Mouse (Mus musculus) kidney, embryonic 14.5 days (tissue): Measurements from ENCODE around the gene Ptpn21. TPM values are rescaled to one million over a fixed set of nuclear protein-coding genes. Genes with fewer than 3 reads are reported as not detected.

Experiments
- ATAC-seq: fragments of 200-750 bp; cut with Nextera tagmentation; 2 replicates; pipeline ENCODE4 v1.8.0; 2017; ENCODE audit warnings: moderate number of reproducible peaks, mild to moderate bottlenecking, moderate TSS enrichment, moderate library complexity; ENCODE audit not compliant: low FRiP score, low TSS enrichment
- H3K27ac ChIP-seq: fragments of 300-500 bp; sonication (generic); 2 replicates; pipeline ENCODE4 v1.5.1; 2014; ENCODE audit warnings: low read depth, mild to moderate bottlenecking, low read length, moderate library complexity, mixed read lengths
- H3K27me3 ChIP-seq: fragments of 300-500 bp; sonication (generic); 2 replicates; pipeline ENCODE4 v1.6.1; 2014; ENCODE audit warnings: mild to moderate bottlenecking, low read length; ENCODE audit not compliant: control insufficient read depth, insufficient read depth
- H3K36me3 ChIP-seq: fragments of 300-500 bp; sonication (generic); 2 replicates; pipeline ENCODE4 v1.6.1; 2014; ENCODE audit warnings: low read length, mixed read lengths; ENCODE audit not compliant: control insufficient read depth, insufficient read depth
- H3K4me1 ChIP-seq: fragments of 300-500 bp; sonication (generic); 2 replicates; pipeline ENCODE4 v1.6.1; 2014; ENCODE audit warnings: low read length, mixed read lengths; ENCODE audit not compliant: control insufficient read depth, insufficient read depth
- H3K4me2 ChIP-seq: fragments of 300-500 bp; sonication (generic); replicated peaks from 2 replicates; pipeline ENCODE4 v1.6.1; 2014; ENCODE audit warnings: low read depth, mild to moderate bottlenecking, low read length
- H3K4me3 ChIP-seq: fragments of 300-500 bp; sonication (generic); 2 replicates; pipeline ENCODE4 v1.5.1; 2014; ENCODE audit warnings: mild to moderate bottlenecking, low read length
- H3K9ac ChIP-seq: fragments of 300-500 bp; sonication (generic); 2 replicates; pipeline ENCODE4 v1.6.1; 2014; ENCODE audit warnings: low read depth, mild to moderate bottlenecking, low read length, moderate library complexity
- H3K9me3 ChIP-seq: fragments of 300-500 bp; sonication (generic); 2 replicates; pipeline ENCODE4 v1.6.1; 2016; ENCODE audit warnings: low read length; ENCODE audit not compliant: control insufficient read depth
- WGBS: fragments of 180-500 bp; shearing (Covaris S2); extraction: QIAGEN DNeasy Blood & Tissue Kit; methylation state at CpG from one replicate; pipeline ENCODE4 v1.1.7; 2014; 5-methylcytosine and 5-hydroxymethylcytosine counted together
- polyA plus RNA-seq: library from polyadenylated mRNA; unstranded; fragments of >200 nt; fragmentation: Nextera tagmentation; extraction: Ambion mirVana; gene quantifications from 2 replicates; pipeline ENCODE4 v1.2.1, GENCODE M21; 2014

Ptpn21 gene
- polyA plus RNA-seq, 1 experiment from 2014 or later, result 7.5 TPM

DNA sequence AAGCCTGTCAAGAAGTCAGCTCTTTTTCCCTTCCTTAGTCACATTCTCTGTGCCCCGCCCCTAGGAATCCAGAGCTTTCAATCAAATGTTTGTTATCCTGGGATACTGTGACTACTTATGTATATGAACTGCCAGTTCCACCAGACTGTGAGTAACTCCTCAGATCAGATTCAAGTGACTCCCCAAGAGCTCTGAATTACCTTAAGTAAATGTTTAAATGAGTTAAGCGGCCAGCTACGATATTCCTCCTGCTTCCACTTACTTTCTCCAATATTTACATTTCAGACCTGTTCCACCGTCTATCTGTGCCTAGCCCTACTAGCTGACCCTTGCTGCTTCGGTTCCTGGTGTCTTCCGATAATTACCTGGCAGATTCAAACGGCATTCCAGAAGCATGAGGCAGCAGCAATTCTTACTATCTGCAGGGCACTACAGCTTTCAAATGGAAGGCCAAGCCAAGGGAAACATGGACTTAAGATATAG, 23.5 kb downstream of the Ptpn21 start:
- Histone ChIP-seq H3K36me3 (0 out of 2 replicates have a peak, but pooled peaks cover 1% of the 10 kb centered on the region), H3K4me2 (no peak overlapping the region), H3K27ac (no peak overlapping the region), H3K9ac (no peak overlapping the region), H3K9me3 (no peaks in the 10 kb centered on the region), H3K4me3 (no peak overlapping the region), H3K4me1 (peaks cover 5% of the 10 kb centered on the region; the same call in 1 of the 2 replicates), H3K27me3 (no peaks in the 10 kb centered on the region)
- no peak for ATAC-seq
- WGBS, result 62% methylated on average over 7 of the region's 7 CpGs

DNA sequence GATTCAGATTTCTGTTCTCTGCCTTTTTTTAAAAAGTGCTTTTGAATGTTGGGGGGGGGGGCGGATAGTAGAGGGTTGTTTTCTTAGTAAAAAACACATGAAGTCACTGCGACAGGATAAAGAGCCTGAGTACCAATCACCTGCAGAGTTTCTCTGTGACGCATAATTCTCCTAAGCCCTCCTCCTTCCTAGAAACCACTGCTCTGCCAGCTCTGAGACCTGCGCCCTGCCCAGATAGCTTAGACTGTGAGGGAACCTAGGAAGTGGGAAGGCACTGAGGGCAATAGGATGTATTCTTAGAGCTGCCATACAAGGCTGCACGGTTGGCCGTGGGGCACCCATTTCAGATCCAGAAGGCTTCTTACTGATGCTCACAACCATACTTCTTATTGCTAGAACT, 24.4 kb downstream of the Ptpn21 start:
- Histone ChIP-seq H3K36me3 (0 out of 2 replicates have a peak, but pooled peaks cover 4% of the 10 kb centered on the region), H3K27me3 (no peaks in the 10 kb centered on the region), H3K27ac (no peak overlapping the region), H3K9me3 (no peaks in the 10 kb centered on the region), H3K9ac (no peak overlapping the region), H3K4me2 (no peak overlapping the region), H3K4me1 (peaks cover 5% of the 10 kb centered on the region; the same call in 1 of the 2 replicates), H3K4me3 (no peak overlapping the region)
- ATAC-seq, result no peak
- 74% methylated on average over 6 of the region's 6 CpGs for WGBS

DNA sequence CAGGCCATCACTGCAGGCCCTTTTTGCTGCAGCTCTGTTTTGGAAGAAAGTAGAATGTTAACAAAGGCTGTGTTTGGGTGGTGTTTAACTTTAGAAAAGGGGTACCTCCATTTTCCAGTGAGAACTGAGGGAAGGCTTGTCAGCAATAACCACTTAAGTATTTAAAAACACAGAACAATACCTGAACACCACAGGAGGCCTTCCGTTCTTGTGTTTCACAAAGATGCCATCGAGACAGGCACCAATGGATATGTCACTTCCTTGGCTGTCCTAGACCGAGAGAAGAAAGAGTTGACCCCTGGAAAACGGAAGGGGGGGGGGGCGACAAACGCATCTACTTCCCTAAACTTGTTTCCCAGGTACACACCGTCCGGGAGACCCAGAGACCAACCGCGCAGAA, 33.2 kb downstream of the Ptpn21 start:
- Histone ChIP-seq H3K9me3 (no peaks in the 10 kb centered on the region), H3K9ac (no peak overlapping the region), H3K27ac (no peak overlapping the region), H3K27me3 (no peaks in the 10 kb centered on the region), H3K4me3 (no peak overlapping the region), H3K36me3 (peaks cover 10% of the 10 kb centered on the region), H3K4me2 (no peak overlapping the region), H3K4me1 (no peaks in the 10 kb centered on the region)
- ATAC-seq, result no peak
- WGBS, result 91% methylated on average over 10 of the region's 10 CpGs

DNA sequence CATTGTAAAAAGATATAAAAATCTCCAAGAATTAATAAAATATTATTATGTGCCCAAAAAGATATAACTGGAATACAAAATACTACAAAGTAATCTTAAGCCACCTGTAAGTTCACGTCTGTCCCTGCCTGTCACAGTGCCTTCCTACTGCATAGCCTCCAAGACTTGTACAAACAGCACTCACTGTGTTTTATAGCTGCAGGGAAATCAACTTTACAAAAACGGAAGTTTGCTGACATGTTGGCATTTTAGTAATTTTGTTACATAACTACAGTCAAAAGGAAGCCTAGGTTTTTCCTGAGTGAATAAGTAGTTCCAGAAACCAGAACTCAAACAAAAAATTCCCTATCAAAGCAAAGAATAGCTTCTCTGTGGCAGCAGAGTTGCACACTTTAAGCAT, 33.7 kb downstream of the Ptpn21 start:
- no peak for ATAC-seq
- Histone ChIP-seq H3K27me3 (no peaks in the 10 kb centered on the region), H3K4me2 (no peak overlapping the region), H3K4me1 (no peaks in the 10 kb centered on the region), H3K9me3 (no peaks in the 10 kb centered on the region), H3K4me3 (no peak overlapping the region), H3K9ac (no peak overlapping the region), H3K36me3 (peaks cover 9% of the 10 kb centered on the region), H3K27ac (no peak overlapping the region)
- WGBS, result 75% methylated on average over 2 of the region's 2 CpGs

DNA sequence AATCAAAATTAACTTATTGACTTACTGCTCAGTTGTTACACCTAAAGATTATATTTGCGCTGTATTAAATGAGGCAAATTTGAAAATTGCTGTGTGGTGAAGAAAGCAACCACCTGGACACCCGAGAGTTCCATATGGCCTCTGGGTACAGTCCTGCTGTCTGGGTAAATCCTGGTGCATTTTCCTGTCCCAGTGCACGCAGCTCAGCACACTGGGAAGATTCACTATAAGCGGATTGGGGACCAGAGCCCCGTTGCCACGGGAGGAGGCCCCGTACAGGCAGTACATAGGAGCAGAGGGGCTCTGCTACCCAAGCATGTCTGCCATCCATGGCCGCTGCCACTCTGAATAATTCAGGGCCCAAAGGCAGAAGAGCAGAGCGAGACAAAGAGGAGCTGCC, 35.6 kb downstream of the Ptpn21 start:
- H3K4me1 ChIP-seq, result no peaks in the 10 kb centered on the region
- H3K9me3 ChIP-seq, result no peaks in the 10 kb centered on the region
- WGBS, result 86% methylated on average over 9 of the region's 9 CpGs
- no peak overlapping the region for H3K4me2 ChIP-seq
- no peak overlapping the region for H3K27ac ChIP-seq
- peaks cover 11% of the 10 kb centered on the region for H3K36me3 ChIP-seq
- no peaks in the 10 kb centered on the region for H3K27me3 ChIP-seq
- H3K9ac ChIP-seq, result no peak overlapping the region
- no peak for ATAC-seq
- H3K4me3 ChIP-seq, result no peak overlapping the region

DNA sequence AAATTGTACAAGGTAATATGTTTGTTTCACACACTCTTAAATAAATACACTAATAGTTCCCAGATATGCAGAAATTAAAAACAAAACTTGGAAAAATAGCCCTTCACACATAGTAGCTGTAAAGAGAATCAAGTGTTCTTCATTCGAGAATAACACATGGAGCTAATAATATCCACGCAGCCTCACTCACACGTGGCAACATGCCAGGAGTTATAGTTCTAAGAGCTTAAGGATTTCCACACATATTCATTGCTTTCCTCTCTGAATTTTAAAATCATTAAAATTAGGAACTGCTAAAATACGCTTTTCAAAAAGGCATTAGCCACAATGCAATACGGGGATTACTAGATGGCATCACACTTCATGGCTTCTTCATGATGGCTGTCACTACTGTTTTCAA, 40.0 kb downstream of the Ptpn21 start:
- Histone ChIP-seq H3K27ac (no peak overlapping the region), H3K4me1 (no peaks in the 10 kb centered on the region), H3K9me3 (no peaks in the 10 kb centered on the region), H3K9ac (no peak overlapping the region), H3K4me2 (no peak overlapping the region), H3K4me3 (no peak overlapping the region), H3K36me3 (peaks cover 7% of the 10 kb centered on the region), H3K27me3 (no peaks in the 10 kb centered on the region)
- ATAC-seq, result no peak
- WGBS, result 89% methylated on average over 5 of the region's 5 CpGs

DNA sequence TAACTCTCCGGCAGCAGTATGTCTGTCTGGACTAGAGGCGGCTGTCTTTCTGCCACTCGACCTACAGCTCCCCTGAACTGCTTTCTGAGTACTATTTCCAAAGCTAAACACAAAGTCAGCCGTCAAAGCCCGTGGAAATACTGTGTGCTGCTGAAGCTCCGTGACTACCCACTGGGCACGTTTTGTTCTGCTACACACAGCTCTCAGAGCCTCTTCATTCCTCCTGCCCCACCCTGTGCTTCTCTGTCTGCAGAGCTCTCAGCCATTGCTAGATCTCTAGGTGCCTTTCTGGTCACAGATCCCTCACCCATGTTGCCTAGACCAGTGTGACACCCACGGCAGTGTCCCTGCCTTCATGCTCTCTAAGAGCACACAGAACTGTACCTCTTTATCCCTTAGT, 47.0 kb downstream of the Ptpn21 start:
- no peak overlapping the region for H3K9ac ChIP-seq
- H3K36me3 ChIP-seq, result peaks cover 16% of the 10 kb centered on the region; the same call in 1 of the 2 replicates
- H3K4me2 ChIP-seq, result no peak overlapping the region
- H3K27ac ChIP-seq, result no peak overlapping the region
- H3K9me3 ChIP-seq, result no peaks in the 10 kb centered on the region
- WGBS, result 88% methylated on average over 8 of the region's 8 CpGs
- ATAC-seq, result no peak
- H3K4me1 ChIP-seq, result no peaks in the 10 kb centered on the region
- no peak overlapping the region for H3K4me3 ChIP-seq
- no peaks in the 10 kb centered on the region for H3K27me3 ChIP-seq

DNA sequence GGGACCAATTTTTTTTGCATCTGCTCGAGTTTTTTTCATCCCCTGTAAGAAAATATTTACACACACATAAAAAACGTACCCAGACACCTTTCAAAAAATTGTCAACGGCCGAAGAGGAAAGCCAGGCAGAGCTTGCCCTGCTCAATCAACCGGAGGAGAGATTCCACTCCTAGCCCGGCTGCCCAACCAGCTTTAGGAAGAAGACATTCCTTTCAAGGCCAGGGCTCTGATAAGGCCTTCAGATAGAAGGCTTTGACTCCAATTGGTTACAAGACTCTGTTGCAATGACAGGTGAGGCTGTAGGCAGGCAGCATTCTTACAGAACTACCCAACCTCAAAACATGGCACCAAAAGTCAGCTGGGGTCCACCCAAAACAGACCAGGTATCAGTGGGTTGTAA, 53.6 kb downstream of the Ptpn21 start:
- ATAC-seq, result peak; percentile 53; the same call in 1 of the 2 replicates
- H3K4me3 ChIP-seq, result no peak overlapping the region
- WGBS, result 25% methylated on average over 6 of the region's 6 CpGs
- H3K4me1 ChIP-seq, result no peaks in the 10 kb centered on the region
- H3K27me3 ChIP-seq, result no peaks in the 10 kb centered on the region
- no peaks in the 10 kb centered on the region for H3K9me3 ChIP-seq
- no peak overlapping the region for H3K27ac ChIP-seq
- no peak overlapping the region for H3K9ac ChIP-seq
- no peak overlapping the region for H3K4me2 ChIP-seq
- peaks cover 30% of the 10 kb centered on the region; the same call in 1 of the 2 replicates for H3K36me3 ChIP-seq

DNA sequence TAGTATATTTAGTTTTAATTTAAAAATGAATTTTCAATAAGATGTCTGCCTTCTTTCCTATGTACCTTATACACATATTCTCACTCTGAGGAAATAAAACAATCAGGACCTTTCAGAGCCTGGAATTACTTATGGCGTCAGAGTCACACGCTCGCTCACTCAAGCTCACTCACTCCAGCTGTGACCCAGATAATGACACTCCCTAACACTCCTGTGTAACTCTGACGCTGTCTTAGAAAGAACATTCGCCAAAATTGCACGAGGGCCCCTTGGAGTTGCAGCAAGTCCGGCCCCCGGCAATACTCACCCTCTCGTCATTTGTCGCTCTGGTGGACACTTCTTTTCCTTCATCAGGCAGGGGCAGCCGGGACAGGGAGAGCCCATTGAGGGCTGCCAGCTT, 54.0 kb downstream of the Ptpn21 start:
- H3K36me3 ChIP-seq, result peaks cover 30% of the 10 kb centered on the region; the same call in 1 of the 2 replicates
- ATAC-seq, result peak; percentile 33; the same call in 1 of the 2 replicates
- H3K27me3 ChIP-seq, result no peaks in the 10 kb centered on the region
- H3K9me3 ChIP-seq, result no peaks in the 10 kb centered on the region
- no peak overlapping the region for H3K4me2 ChIP-seq
- no peak overlapping the region for H3K9ac ChIP-seq
- no peaks in the 10 kb centered on the region for H3K4me1 ChIP-seq
- H3K27ac ChIP-seq, result no peak overlapping the region
- H3K4me3 ChIP-seq, result no peak overlapping the region
- 29% methylated on average over 11 of the region's 11 CpGs for WGBS
